Mouse (Mus musculus): ENCODE results near the gene Zc3h14. TPM values are rescaled to one million over a fixed set of nuclear protein-coding genes. Genes with fewer than 3 reads are reported as not detected.

Zc3h14 gene
- polyA plus RNA-seq, 1 experiment from 2014 or later, result 102 TPM

DNA sequence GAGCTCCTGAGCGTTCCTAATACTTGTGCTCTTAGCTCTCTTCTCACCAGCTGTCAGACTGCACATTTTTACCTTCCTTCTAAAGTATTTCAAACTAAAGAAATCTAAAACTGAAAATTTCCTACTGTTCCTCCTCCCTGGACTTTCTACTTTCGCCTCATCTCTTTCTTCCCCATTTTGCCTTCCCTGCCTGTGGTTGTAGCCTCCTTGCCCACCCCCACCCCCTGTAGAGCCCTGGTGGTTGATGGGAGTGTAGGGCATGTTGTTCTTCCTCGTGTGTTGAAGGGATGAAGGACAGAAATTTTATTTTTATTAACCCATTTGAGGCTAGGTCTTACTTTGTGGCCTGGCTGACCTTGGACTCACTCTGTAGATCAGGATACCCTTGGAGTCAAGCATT lies 30.7 kb downstream of the Zc3h14 start:
- H3K27ac ChIP-seq (replicated peaks in 1 of 2; ENCODE audit: control insufficient read depth in 1 of 2, insufficient read depth in 1 of 2, low read depth in 2 of 2, low read length in 2 of 2), result no peak overlapping the region
- no peak overlapping the region for H3K9ac ChIP-seq (ENCODE audit: low read length)
- H3K4me3 ChIP-seq (ENCODE audit: control insufficient read depth in 1 of 2, insufficient read depth in 1 of 2, low read depth in 1 of 2, low read length in 2 of 2), result no peak overlapping the region
- ATAC-seq (ENCODE audit: insufficient number of reproducible peaks, insufficient read depth, low FRiP score, low read depth), result no peak
- H3K4me2 ChIP-seq (ENCODE audit: low read length), result no peak overlapping the region
- H3K4me1 ChIP-seq (ENCODE audit: control insufficient read depth in 2 of 2, insufficient read depth in 2 of 2, low read length in 2 of 2), result no peaks in the 10 kb centered on the region
- H3K36me3 ChIP-seq (ENCODE audit: control insufficient read depth, insufficient read depth, low read length), result peaks cover 94% of the 10 kb centered on the region
- H3K9me3 ChIP-seq (ENCODE audit: control insufficient read depth, low read length), result no peaks in the 10 kb centered on the region
- no peaks in the 10 kb centered on the region for H3K27me3 ChIP-seq (ENCODE audit: control insufficient read depth, insufficient read depth, low read length)
- 76% methylated on average over 3 of the region's 3 CpGs for WGBS

DNA sequence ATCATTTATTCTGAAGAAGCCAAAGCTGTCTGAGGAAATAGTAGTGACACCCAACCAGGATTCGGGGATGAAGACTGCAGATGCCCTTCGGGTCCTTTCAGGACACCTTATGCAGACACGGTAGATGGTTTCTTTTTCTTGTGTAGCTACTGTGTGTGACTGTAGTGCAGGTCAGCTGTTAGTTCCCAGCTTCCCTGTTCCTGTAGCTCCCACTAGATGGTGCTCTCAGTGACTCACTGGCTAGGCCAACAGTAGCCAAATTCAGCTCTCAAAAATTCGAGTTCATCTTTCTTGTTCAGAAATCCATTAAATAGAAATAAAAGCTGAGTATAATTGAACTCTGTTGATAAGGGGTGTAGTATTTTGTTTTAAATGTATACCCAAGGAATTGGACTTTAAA lies 32.4 kb downstream of the Zc3h14 start:
- Histone ChIP-seq H3K27me3 (ENCODE audit: control insufficient read depth, insufficient read depth, low read length) (no peaks in the 10 kb centered on the region), H3K36me3 (ENCODE audit: control insufficient read depth, insufficient read depth, low read length) (peaks cover 94% of the 10 kb centered on the region), H3K9ac (ENCODE audit: low read length) (no peak overlapping the region), H3K4me1 (ENCODE audit: control insufficient read depth in 2 of 2, insufficient read depth in 2 of 2, low read length in 2 of 2) (no peaks in the 10 kb centered on the region), H3K4me3 (ENCODE audit: control insufficient read depth in 1 of 2, insufficient read depth in 1 of 2, low read depth in 1 of 2, low read length in 2 of 2) (no peak overlapping the region), H3K27ac (replicated peaks in 1 of 2; ENCODE audit: control insufficient read depth in 1 of 2, insufficient read depth in 1 of 2, low read depth in 2 of 2, low read length in 2 of 2) (no peak overlapping the region), H3K4me2 (ENCODE audit: low read length) (no peak overlapping the region), H3K9me3 (ENCODE audit: control insufficient read depth, low read length) (no peaks in the 10 kb centered on the region)
- ATAC-seq (ENCODE audit: insufficient number of reproducible peaks, insufficient read depth, low FRiP score, low read depth), result no peak
- 77% methylated on average over 4 of the region's 4 CpGs for WGBS

- Histone ChIP-seq H3K36me3 (ENCODE audit: control insufficient read depth, insufficient read depth, low read length) (peaks cover 95% of the 10 kb centered on the region), H3K4me3 (ENCODE audit: control insufficient read depth in 1 of 2, insufficient read depth in 1 of 2, low read depth in 1 of 2, low read length in 2 of 2) (no peak overlapping the region), H3K9ac (ENCODE audit: low read length) (no peak overlapping the region), H3K9me3 (ENCODE audit: control insufficient read depth, low read length) (no peaks in the 10 kb centered on the region), H3K27ac (replicated peaks in 1 of 2; ENCODE audit: control insufficient read depth in 1 of 2, insufficient read depth in 1 of 2, low read depth in 2 of 2, low read length in 2 of 2) (no peak overlapping the region), H3K27me3 (ENCODE audit: control insufficient read depth, insufficient read depth, low read length) (no peaks in the 10 kb centered on the region), H3K4me1 (ENCODE audit: control insufficient read depth in 2 of 2, insufficient read depth in 2 of 2, low read length in 2 of 2) (no peaks in the 10 kb centered on the region), H3K4me2 (ENCODE audit: low read length) (no peak overlapping the region)
- WGBS, result 94% methylated on average over 1 of the region's 1 CpGs
- ATAC-seq (ENCODE audit: insufficient number of reproducible peaks, insufficient read depth, low FRiP score, low read depth), result no peak
Observed at GRCm38 (mm10) chr12:98784251-98784650, 37.5 kb downstream of the Zc3h14 start.

DNA sequence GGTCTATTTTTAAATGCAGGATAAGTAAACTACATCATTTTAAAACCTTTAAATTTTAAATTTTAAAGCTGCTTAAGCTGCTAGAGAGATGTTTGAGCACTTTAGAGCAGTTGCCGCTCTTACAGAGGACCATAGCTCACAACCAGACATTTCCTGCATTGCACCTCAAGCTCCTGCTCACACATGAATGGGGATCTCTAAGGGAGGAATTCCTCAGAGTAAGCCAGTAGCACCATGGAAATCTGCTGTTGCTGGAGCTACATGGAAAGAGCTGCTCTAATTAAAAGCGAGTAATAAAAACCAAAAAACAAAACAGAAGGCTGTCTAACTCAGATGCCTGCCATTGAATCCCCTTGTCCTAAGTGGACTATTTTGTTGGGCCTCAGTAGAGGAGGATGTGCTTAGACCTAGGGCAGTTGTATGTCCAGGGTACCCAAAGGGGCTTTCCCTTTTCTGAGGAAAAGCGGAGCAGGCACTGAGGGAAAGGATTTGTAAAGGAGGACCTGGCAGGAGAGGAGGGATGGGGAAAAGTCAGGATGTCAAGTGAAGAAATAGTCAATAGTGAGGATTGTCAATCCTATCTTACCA lies 49.1 kb downstream of the Zc3h14 start:
- WGBS, result 97% methylated on average over 3 of the region's 3 CpGs
- no peak for ATAC-seq (ENCODE audit: insufficient number of reproducible peaks, insufficient read depth, low FRiP score, low read depth)
- peaks cover 82% of the 10 kb centered on the region for H3K36me3 ChIP-seq (ENCODE audit: control insufficient read depth, insufficient read depth, low read length)

GRCm38 (mm10) chr12:98800334-98800733 lies 53.6 kb downstream of the Zc3h14 start:
- 69% methylated on average over 5 of the region's 5 CpGs for WGBS
- Histone ChIP-seq H3K4me3 (ENCODE audit: control insufficient read depth in 1 of 2, insufficient read depth in 1 of 2, low read depth in 1 of 2, low read length in 2 of 2) (no peak overlapping the region), H3K27me3 (ENCODE audit: control insufficient read depth, insufficient read depth, low read length) (no peaks in the 10 kb centered on the region), H3K4me2 (ENCODE audit: low read length) (no peak overlapping the region), H3K9me3 (ENCODE audit: control insufficient read depth, low read length) (no peaks in the 10 kb centered on the region), H3K4me1 (ENCODE audit: control insufficient read depth in 2 of 2, insufficient read depth in 2 of 2, low read length in 2 of 2) (no peaks in the 10 kb centered on the region), H3K36me3 (ENCODE audit: control insufficient read depth, insufficient read depth, low read length) (peaks cover 55% of the 10 kb centered on the region), H3K27ac (replicated peaks in 1 of 2; ENCODE audit: control insufficient read depth in 1 of 2, insufficient read depth in 1 of 2, low read depth in 2 of 2, low read length in 2 of 2) (no peak overlapping the region), H3K9ac (ENCODE audit: low read length) (no peak overlapping the region)
- no peak for ATAC-seq (ENCODE audit: insufficient number of reproducible peaks, insufficient read depth, low FRiP score, low read depth)

More for the DNA sequence above, 49.1 kb downstream of the Zc3h14 start:
- no peak overlapping the region for H3K4me3 ChIP-seq (ENCODE audit: control insufficient read depth in 1 of 2, insufficient read depth in 1 of 2, low read depth in 1 of 2, low read length in 2 of 2)
- no peak overlapping the region for H3K9ac ChIP-seq (ENCODE audit: low read length)
- no peaks in the 10 kb centered on the region for H3K4me1 ChIP-seq (ENCODE audit: control insufficient read depth in 2 of 2, insufficient read depth in 2 of 2, low read length in 2 of 2)
- H3K4me2 ChIP-seq (ENCODE audit: low read length), result no peak overlapping the region
- H3K9me3 ChIP-seq (ENCODE audit: control insufficient read depth, low read length), result no peaks in the 10 kb centered on the region
- H3K27me3 ChIP-seq (ENCODE audit: control insufficient read depth, insufficient read depth, low read length), result no peaks in the 10 kb centered on the region
- H3K27ac ChIP-seq (replicated peaks in 1 of 2; ENCODE audit: control insufficient read depth in 1 of 2, insufficient read depth in 1 of 2, low read depth in 2 of 2, low read length in 2 of 2), result no peak overlapping the region

DNA sequence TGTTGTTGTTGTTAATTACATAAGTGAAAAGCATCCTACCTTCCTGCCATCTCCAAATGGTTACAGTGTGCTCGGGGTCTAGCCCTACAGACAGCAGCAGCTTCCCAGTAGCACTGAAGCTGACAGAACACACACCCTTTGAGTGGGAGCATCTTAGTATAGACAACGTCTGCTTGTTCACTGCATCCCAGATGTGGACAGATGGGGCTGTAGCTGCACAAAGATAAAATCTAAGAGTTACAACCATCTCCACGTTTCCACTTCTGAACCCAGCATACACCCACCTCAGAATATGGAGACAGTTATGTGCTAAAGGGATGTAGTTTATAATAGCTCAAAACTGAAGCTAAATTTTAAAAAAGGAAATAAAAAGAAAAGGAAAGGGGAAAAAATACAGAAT lies 55.5 kb downstream of the Zc3h14 start:
- H3K4me3 ChIP-seq (ENCODE audit: control insufficient read depth in 1 of 2, insufficient read depth in 1 of 2, low read depth in 1 of 2, low read length in 2 of 2), result no peak overlapping the region
- no peaks in the 10 kb centered on the region for H3K9me3 ChIP-seq (ENCODE audit: control insufficient read depth, low read length)
- peaks cover 38% of the 10 kb centered on the region for H3K36me3 ChIP-seq (ENCODE audit: control insufficient read depth, insufficient read depth, low read length)
- H3K27me3 ChIP-seq (ENCODE audit: control insufficient read depth, insufficient read depth, low read length), result no peaks in the 10 kb centered on the region
- no peak overlapping the region for H3K4me2 ChIP-seq (ENCODE audit: low read length)
- ATAC-seq (ENCODE audit: insufficient number of reproducible peaks, insufficient read depth, low FRiP score, low read depth), result no peak
- H3K9ac ChIP-seq (ENCODE audit: low read length), result no peak overlapping the region
- no peaks in the 10 kb centered on the region for H3K4me1 ChIP-seq (ENCODE audit: control insufficient read depth in 2 of 2, insufficient read depth in 2 of 2, low read length in 2 of 2)
- H3K27ac ChIP-seq (replicated peaks in 1 of 2; ENCODE audit: control insufficient read depth in 1 of 2, insufficient read depth in 1 of 2, low read depth in 2 of 2, low read length in 2 of 2), result no peak overlapping the region
- 63% methylated on average over 3 of the region's 3 CpGs for WGBS

DNA sequence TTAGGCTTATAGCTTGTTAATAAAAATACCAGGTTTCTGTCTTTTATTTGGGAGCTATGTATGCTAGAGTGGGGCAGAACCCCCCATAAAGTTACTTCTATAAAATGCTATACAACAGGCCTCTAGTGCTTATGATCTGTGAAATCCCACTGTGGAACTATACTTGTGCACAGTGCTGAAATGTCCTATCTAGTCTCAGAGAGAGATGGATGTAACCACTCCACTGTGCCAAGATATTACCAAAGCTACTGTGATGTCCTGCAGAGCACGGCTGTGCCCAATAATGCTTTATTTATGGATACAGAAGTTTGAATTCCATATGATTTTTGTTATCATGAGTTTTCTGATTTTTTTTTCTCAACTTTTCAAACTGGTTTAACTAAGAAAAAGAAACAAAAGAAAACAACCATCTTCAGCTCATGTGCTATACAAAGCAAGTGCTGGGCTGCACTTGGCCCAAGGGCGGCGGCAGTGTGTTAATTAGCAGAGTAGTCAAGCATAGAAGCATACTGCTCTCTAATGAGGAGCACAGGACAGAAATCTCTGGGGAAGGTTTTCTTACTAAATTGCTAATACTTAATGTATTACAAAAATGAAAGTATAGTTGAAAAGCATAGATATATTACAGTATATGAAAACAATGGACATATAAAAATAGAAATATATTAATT lies 57.4 kb downstream of the Zc3h14 start:
- Histone ChIP-seq H3K27ac (replicated peaks in 1 of 2; ENCODE audit: control insufficient read depth in 1 of 2, insufficient read depth in 1 of 2, low read depth in 2 of 2, low read length in 2 of 2) (no peak overlapping the region), H3K9ac (ENCODE audit: low read length) (no peak overlapping the region), H3K4me1 (ENCODE audit: control insufficient read depth in 2 of 2, insufficient read depth in 2 of 2, low read length in 2 of 2) (no peaks in the 10 kb centered on the region), H3K27me3 (ENCODE audit: control insufficient read depth, insufficient read depth, low read length) (no peaks in the 10 kb centered on the region), H3K9me3 (ENCODE audit: control insufficient read depth, low read length) (no peaks in the 10 kb centered on the region), H3K4me2 (ENCODE audit: low read length) (no peak overlapping the region), H3K4me3 (ENCODE audit: control insufficient read depth in 1 of 2, insufficient read depth in 1 of 2, low read depth in 1 of 2, low read length in 2 of 2) (no peak overlapping the region), H3K36me3 (ENCODE audit: control insufficient read depth, insufficient read depth, low read length) (peaks cover 27% of the 10 kb centered on the region)
- 80% methylated on average over 3 of the region's 3 CpGs for WGBS
- ATAC-seq (ENCODE audit: insufficient number of reproducible peaks, insufficient read depth, low FRiP score, low read depth), result no peak

DNA sequence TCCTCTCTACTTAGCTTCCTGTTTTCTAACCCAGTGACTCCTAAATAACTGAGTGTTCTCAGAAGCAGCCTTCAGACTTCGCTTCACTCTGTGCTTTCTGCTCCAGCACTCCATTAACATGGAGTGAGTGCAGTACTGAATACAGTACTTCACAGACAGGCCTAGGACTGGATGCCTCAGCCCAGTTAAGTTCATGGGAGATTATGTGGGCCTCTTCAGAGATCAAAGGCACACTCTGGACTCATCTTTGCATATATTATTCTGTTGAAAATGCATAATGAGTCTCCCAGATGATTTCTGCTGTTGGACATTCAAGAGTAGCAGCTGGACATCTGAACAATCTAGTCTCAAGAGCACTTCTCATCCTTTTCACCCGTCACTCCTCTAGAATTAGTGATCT lies 74.0 kb downstream of the Zc3h14 start:
- Histone ChIP-seq H3K4me1 (ENCODE audit: control insufficient read depth in 2 of 2, insufficient read depth in 2 of 2, low read length in 2 of 2) (no peaks in the 10 kb centered on the region), H3K4me2 (ENCODE audit: low read length) (no peak overlapping the region), H3K27me3 (ENCODE audit: control insufficient read depth, insufficient read depth, low read length) (no peaks in the 10 kb centered on the region), H3K27ac (replicated peaks in 1 of 2; ENCODE audit: control insufficient read depth in 1 of 2, insufficient read depth in 1 of 2, low read depth in 2 of 2, low read length in 2 of 2) (no peak overlapping the region), H3K36me3 (ENCODE audit: control insufficient read depth, insufficient read depth, low read length) (peaks cover 27% of the 10 kb centered on the region), H3K9me3 (ENCODE audit: control insufficient read depth, low read length) (no peaks in the 10 kb centered on the region), H3K4me3 (ENCODE audit: control insufficient read depth in 1 of 2, insufficient read depth in 1 of 2, low read depth in 1 of 2, low read length in 2 of 2) (no peak overlapping the region), H3K9ac (ENCODE audit: low read length) (no peak overlapping the region)
- no peak for ATAC-seq (ENCODE audit: insufficient number of reproducible peaks, insufficient read depth, low FRiP score, low read depth)
- 86% methylated on average over 2 of the region's 2 CpGs for WGBS

All from heart, embryonic 14.5 days (tissue).